Mouse (Mus musculus): ENCODE data around the gene Pdgfc. TPM values are rescaled to one million over a fixed set of nuclear protein-coding genes. Genes with fewer than 3 reads are reported as not detected.

The Pdgfc gene
- polyA plus RNA-seq, 1 experiment from 2014 or later, result 0.86 TPM

GRCm38 (mm10) chr3:81164091-81164490, 127.9 kb downstream of the Pdgfc start:
- no peaks in the 10 kb centered on the region for H3K4me1 ChIP-seq (replicated peaks)
- no peak overlapping the region for H3K27ac ChIP-seq
- WGBS (ENCODE audit: insufficient replicate concordance), result 67% methylated on average over 5 of the region's 5 CpGs
- H3K4me2 ChIP-seq, result no peak overlapping the region
- H3K36me3 ChIP-seq, result no peaks in the 10 kb centered on the region
- H3K9me3 ChIP-seq (replicated peaks), result no peaks in the 10 kb centered on the region
- no peak for ATAC-seq (ENCODE audit: low read depth)
- no peak overlapping the region for H3K4me3 ChIP-seq (replicated peaks)
- no peak for DNase-seq
- H3K9ac ChIP-seq, result no peak overlapping the region
- no peaks in the 10 kb centered on the region for H3K27me3 ChIP-seq

DNA sequence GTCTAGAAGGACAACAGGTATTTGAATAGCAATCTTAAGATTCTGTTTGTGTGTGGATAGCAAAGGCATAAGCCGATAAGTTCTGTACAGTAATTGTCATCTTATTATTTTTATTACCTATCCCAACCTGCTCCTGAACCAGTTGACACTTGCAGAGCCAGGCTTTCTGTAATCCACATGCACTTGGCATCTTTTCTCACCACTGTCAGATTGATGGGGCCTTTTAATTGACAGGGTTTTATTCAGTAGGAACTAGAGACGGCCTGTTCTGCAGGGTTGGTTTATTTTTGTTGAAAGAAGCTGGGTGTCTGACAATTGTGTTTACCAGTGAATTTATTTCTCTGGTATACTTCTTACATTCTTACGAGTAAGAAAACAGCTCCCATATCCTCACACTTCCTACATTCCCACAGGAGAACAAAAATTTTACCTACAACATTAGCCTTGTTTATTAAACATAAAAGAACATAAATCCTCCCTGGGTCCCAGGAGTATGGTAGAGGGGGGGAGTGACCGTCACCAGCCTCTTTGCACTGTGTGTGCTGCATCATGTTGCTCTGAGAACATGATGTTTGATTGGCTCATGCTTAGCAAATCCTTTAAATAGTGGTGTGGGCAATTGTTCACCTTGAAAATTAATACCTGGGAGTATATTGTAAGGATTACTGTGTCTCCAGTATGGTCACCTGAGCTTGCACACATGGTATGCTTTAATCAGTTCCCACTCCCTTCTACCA, 134.0 kb downstream of the Pdgfc start:
- ATAC-seq (ENCODE audit: low read depth), result no peak
- WGBS (ENCODE audit: insufficient replicate concordance), result 63% methylated on average over 4 of the region's 4 CpGs
- Histone ChIP-seq H3K4me1 (replicated peaks) (no peaks in the 10 kb centered on the region), H3K36me3 (no peaks in the 10 kb centered on the region), H3K4me3 (replicated peaks) (no peak overlapping the region), H3K9me3 (replicated peaks) (no peaks in the 10 kb centered on the region), H3K27me3 (no peaks in the 10 kb centered on the region), H3K9ac (no peak overlapping the region), H3K27ac (no peak overlapping the region), H3K4me2 (no peak overlapping the region)
- DNase-seq, result no peak

- Histone ChIP-seq H3K9me3 (replicated peaks) (no peaks in the 10 kb centered on the region), H3K27ac (no peak overlapping the region), H3K36me3 (no peaks in the 10 kb centered on the region), H3K4me1 (replicated peaks) (no peaks in the 10 kb centered on the region), H3K4me2 (no peak overlapping the region), H3K4me3 (replicated peaks) (no peak overlapping the region), H3K9ac (no peak overlapping the region), H3K27me3 (no peaks in the 10 kb centered on the region)
- 62% methylated on average over 3 of the region's 3 CpGs for WGBS (ENCODE audit: insufficient replicate concordance)
- ATAC-seq (ENCODE audit: low read depth) (no peak), DNase-seq (no peak)
Measured at GRCm38 (mm10) chr3:81174832-81175231, 138.6 kb downstream of the Pdgfc start.

DNA sequence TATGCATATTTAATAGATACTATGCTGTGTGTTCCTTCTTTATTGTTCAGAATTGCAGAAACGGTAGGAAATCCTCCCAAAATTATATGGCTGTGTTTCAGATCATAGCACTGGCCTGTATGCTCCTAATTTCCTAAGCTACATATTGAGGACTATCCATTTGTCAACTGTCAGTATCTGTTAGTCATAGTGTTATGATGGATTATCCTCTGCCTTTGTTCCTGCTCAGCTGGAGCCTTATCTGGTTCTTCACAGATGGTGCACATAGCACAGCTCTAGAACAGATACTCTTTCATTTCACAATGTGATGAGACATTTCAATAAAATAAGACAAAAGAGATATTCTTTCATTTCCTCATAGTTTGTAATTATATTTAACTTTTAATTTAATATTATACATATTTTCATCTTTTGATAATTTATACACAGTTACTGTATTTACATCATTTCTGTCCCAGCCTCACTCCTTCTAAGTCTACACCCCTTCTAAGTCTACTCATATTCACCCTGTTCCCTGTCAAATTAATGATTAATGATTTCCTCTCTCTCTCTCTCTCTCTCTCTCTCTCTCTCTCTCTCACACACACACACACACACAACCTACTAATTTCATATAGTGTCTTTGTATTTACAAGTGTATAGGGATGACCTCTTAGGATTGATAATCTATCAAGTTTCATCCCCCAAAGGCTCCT, 145.2 kb downstream of the Pdgfc start:
- ATAC-seq (ENCODE audit: low read depth), result no peak
- no peak overlapping the region for H3K4me2 ChIP-seq
- no peaks in the 10 kb centered on the region for H3K36me3 ChIP-seq
- H3K27me3 ChIP-seq, result no peaks in the 10 kb centered on the region
- H3K4me1 ChIP-seq (replicated peaks), result no peaks in the 10 kb centered on the region
- 74% methylated on average over 1 of the region's 1 CpGs for WGBS (ENCODE audit: insufficient replicate concordance)
- no peak overlapping the region for H3K9ac ChIP-seq
- no peak for DNase-seq
- H3K4me3 ChIP-seq (replicated peaks), result no peak overlapping the region
- no peak overlapping the region for H3K27ac ChIP-seq
- H3K9me3 ChIP-seq (replicated peaks), result no peaks in the 10 kb centered on the region

DNA sequence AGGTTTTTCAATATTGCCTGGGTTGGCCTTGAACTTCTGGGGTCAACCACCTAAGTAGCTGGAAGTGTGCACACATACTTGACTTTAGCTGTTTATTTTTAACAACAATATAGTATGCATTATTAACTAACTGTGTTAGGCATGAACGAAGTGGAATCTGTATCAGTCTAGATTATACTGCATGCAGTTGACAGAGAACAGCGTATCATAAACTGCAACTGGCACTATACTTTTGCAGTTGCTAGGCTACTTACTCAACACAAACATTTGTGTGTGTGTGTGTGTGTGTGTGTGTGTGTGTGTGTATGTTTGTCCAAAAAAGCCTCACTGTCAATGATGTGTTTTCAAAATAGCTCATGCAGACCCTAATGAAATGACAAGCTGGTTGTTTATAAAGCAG, 160.7 kb downstream of the Pdgfc start:
- Histone ChIP-seq H3K4me2 (no peak overlapping the region), H3K36me3 (no peaks in the 10 kb centered on the region), H3K4me1 (replicated peaks) (no peaks in the 10 kb centered on the region), H3K27me3 (no peaks in the 10 kb centered on the region), H3K9ac (no peak overlapping the region), H3K27ac (no peak overlapping the region), H3K9me3 (replicated peaks) (no peaks in the 10 kb centered on the region), H3K4me3 (replicated peaks) (no peak overlapping the region)
- ATAC-seq (ENCODE audit: low read depth) (no peak), DNase-seq (no peak)
- 59% methylated on average over 2 of the region's 2 CpGs for WGBS (ENCODE audit: insufficient replicate concordance)

GRCm38 (mm10) chr3:81197644-81198043, 161.4 kb downstream of the Pdgfc start:
- no peak overlapping the region for H3K4me2 ChIP-seq
- DNase-seq (no peak), ATAC-seq (ENCODE audit: low read depth) (no peak)
- no peaks in the 10 kb centered on the region for H3K36me3 ChIP-seq
- H3K27me3 ChIP-seq, result no peaks in the 10 kb centered on the region
- no peak overlapping the region for H3K27ac ChIP-seq
- H3K9ac ChIP-seq, result no peak overlapping the region
- WGBS (ENCODE audit: insufficient replicate concordance), result 67% methylated on average over 4 of the region's 4 CpGs
- no peak overlapping the region for H3K4me3 ChIP-seq (replicated peaks)
- H3K9me3 ChIP-seq (replicated peaks), result no peaks in the 10 kb centered on the region
- H3K4me1 ChIP-seq (replicated peaks), result no peaks in the 10 kb centered on the region

GRCm38 (mm10) chr3:81200647-81201046, 164.4 kb downstream of the Pdgfc start:
- Histone ChIP-seq H3K4me2 (no peak overlapping the region), H3K27me3 (no peaks in the 10 kb centered on the region), H3K9me3 (replicated peaks) (no peaks in the 10 kb centered on the region), H3K4me3 (replicated peaks) (no peak overlapping the region), H3K4me1 (replicated peaks) (no peaks in the 10 kb centered on the region), H3K9ac (no peak overlapping the region), H3K27ac (no peak overlapping the region), H3K36me3 (no peaks in the 10 kb centered on the region)
- 60% methylated on average over 8 of the region's 8 CpGs for WGBS (ENCODE audit: insufficient replicate concordance)
- ATAC-seq (ENCODE audit: low read depth), result no peak
- DNase-seq, result no peak

GRCm38 (mm10) chr3:81205201-81205600, 169.0 kb downstream of the Pdgfc start:
- no peak for DNase-seq
- Histone ChIP-seq H3K9ac (no peak overlapping the region), H3K4me2 (no peak overlapping the region), H3K36me3 (no peaks in the 10 kb centered on the region), H3K4me1 (replicated peaks) (no peaks in the 10 kb centered on the region), H3K4me3 (replicated peaks) (no peak overlapping the region), H3K9me3 (replicated peaks) (no peaks in the 10 kb centered on the region), H3K27ac (no peak overlapping the region), H3K27me3 (no peaks in the 10 kb centered on the region)
- 41% methylated on average over 5 of the region's 5 CpGs for WGBS (ENCODE audit: insufficient replicate concordance)
- no peak for ATAC-seq (ENCODE audit: low read depth)

- no peak for ATAC-seq (ENCODE audit: low read depth)
- 55% methylated on average over 2 of the region's 2 CpGs for WGBS (ENCODE audit: insufficient replicate concordance)
- Histone ChIP-seq H3K4me2 (no peak overlapping the region), H3K4me1 (replicated peaks) (no peaks in the 10 kb centered on the region), H3K9ac (no peak overlapping the region), H3K27ac (no peak overlapping the region), H3K36me3 (no peaks in the 10 kb centered on the region), H3K27me3 (no peaks in the 10 kb centered on the region), H3K4me3 (replicated peaks) (no peak overlapping the region), H3K9me3 (replicated peaks) (no peaks in the 10 kb centered on the region)
- DNase-seq, result no peak
Measured at GRCm38 (mm10) chr3:81208246-81208645, 172.0 kb downstream of the Pdgfc start.

DNA sequence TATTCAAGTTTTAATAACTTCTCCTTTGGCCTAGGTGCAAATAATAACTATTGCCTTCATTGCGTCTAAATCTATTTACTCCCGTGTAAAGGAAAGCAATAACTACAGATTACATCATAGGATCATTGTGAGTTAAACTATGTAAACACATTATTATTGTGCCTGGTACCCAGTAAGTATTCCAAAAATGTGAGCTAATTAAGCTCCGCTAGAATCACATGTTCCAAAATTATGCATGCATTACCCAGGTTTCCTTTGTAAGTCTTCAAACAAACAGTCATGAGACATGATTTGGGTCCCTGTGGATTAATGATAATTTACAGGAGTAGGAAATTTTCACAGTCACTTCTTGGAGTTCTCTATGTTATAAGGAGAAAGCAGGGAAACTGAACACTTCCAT, 174.9 kb downstream of the Pdgfc start:
- Histone ChIP-seq H3K9ac (no peak overlapping the region), H3K9me3 (replicated peaks) (no peaks in the 10 kb centered on the region), H3K36me3 (no peaks in the 10 kb centered on the region), H3K27ac (no peak overlapping the region), H3K4me1 (replicated peaks) (no peaks in the 10 kb centered on the region), H3K27me3 (no peaks in the 10 kb centered on the region), H3K4me3 (replicated peaks) (no peak overlapping the region), H3K4me2 (no peak overlapping the region)
- ATAC-seq (ENCODE audit: low read depth) (no peak), DNase-seq (no peak)
- 73% methylated on average over 3 of the region's 3 CpGs for WGBS (ENCODE audit: insufficient replicate concordance)

- Histone ChIP-seq H3K27ac (no peak overlapping the region), H3K36me3 (no peaks in the 10 kb centered on the region), H3K27me3 (no peaks in the 10 kb centered on the region), H3K4me2 (no peak overlapping the region), H3K9ac (no peak overlapping the region), H3K9me3 (replicated peaks) (no peaks in the 10 kb centered on the region), H3K4me1 (replicated peaks) (no peaks in the 10 kb centered on the region), H3K4me3 (replicated peaks) (no peak overlapping the region)
- ATAC-seq (ENCODE audit: low read depth) (no peak), DNase-seq (no peak)
- WGBS (ENCODE audit: insufficient replicate concordance), result 73% methylated on average over 3 of the region's 3 CpGs
Measured at GRCm38 (mm10) chr3:81211666-81212065, 175.4 kb downstream of the Pdgfc start.

DNA sequence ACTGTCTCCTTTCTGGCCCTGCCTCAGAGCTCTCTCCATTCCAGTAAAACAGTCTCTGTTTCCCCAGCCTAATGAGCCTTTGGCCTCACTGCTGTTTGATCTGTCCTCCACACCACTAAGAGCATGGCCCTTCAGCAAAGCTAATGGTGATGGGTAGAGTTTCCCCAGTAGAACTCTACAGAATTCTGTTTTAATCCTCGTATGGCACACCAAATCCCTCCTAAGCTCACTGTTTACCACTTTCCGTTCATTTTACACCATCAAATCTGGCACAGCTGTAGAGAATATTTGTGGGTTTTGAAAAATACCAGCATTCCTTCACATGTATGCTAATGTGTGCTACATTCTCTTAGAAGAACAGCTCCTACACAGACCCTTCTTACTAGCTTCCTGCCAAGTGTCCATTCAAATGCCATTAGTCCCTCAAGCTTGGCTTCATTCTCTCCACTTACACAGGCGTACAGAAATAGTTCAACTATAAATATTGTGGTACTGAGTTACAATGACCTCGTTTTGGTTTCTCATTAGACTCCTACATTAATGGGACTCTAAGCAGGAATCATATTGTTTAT, 179.4 kb downstream of the Pdgfc start:
- Histone ChIP-seq H3K9me3 (replicated peaks) (no peaks in the 10 kb centered on the region), H3K36me3 (no peaks in the 10 kb centered on the region), H3K4me3 (replicated peaks) (no peak overlapping the region), H3K4me1 (replicated peaks) (no peaks in the 10 kb centered on the region), H3K27ac (no peak overlapping the region), H3K9ac (no peak overlapping the region), H3K4me2 (no peak overlapping the region), H3K27me3 (no peaks in the 10 kb centered on the region)
- 50% methylated on average over 4 of the region's 4 CpGs for WGBS (ENCODE audit: insufficient replicate concordance)
- DNase-seq (no peak), ATAC-seq (ENCODE audit: low read depth) (no peak)

Measured in liver, embryonic 13.5 days (tissue).